Mouse (Mus musculus): ENCODE results near the gene Ctbs. TPM values are rescaled to one million over a fixed set of nuclear protein-coding genes. Genes with fewer than 3 reads are reported as not detected.

Gene Ctbs
- polyA plus RNA-seq, 1 experiment from 2014 or later: 16.7 TPM

DNA sequence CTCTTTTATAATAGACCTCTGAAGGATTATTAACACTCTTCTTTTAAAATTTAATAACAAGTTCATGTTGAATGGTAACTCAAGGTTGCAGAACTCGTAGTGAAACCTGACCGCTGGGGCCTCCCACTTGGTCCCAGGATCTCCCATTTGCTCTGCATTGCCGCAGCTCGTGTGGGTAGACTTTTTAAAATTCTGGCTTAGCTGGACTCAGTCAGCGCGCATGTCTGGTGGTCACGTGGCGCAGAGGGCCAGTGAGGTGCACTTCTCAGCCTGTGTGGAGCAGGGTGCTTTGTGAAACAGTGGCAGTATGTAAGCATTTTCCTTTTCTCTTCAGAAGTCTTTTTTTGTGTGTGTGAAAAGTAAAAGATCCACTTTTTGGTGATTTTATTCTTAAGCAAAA is 6.7 kb upstream of the Ctbs start:
- WGBS (ENCODE audit: missing documents): 95% methylated on average over 8 of the region's 8 CpGs
- no peak overlapping the region for H3K27ac ChIP-seq
- H3K4me3 ChIP-seq (ENCODE audit: inconsistent target): no peak overlapping the region
- no peaks in the 10 kb centered on the region for H3K79me2 ChIP-seq (ENCODE audit: inconsistent target)
- H3K36me3 ChIP-seq (ENCODE audit: inconsistent target): no peaks in the 10 kb centered on the region

GRCm38 (mm10) chr3:146443380-146443779 is 6.2 kb upstream of the Ctbs start:
- no peaks in the 10 kb centered on the region for H3K36me3 ChIP-seq (ENCODE audit: inconsistent target)
- WGBS (ENCODE audit: missing documents): 97% methylated on average over 7 of the region's 7 CpGs

DNA sequence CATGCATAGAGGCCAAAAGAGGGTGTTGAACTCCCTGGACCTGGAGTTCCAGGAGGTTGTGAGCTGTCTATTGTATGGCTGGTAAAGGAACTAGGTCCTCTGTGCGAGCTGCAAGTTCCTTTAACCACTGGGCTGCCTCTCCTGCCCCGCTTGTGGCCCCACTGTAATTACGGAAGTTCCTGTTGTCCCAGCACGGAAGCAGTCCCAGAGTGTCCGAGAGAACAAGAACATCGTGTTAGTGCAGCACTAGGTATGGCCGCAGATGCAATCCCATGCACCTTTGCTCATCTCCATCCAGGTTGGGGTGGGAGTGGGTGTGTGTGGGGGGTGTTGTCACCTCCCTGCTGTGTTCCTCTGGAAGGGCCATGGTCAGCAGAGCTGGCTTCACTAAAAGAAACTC is 4.7 kb upstream of the Ctbs start:
- peak overlapping the region; percentile 37 for H3K27ac ChIP-seq
- H3K36me3 ChIP-seq (ENCODE audit: inconsistent target): no peaks in the 10 kb centered on the region
- no peaks in the 10 kb centered on the region for H3K79me2 ChIP-seq (ENCODE audit: inconsistent target)
- no peak overlapping the region for H3K4me3 ChIP-seq (ENCODE audit: inconsistent target)
- 68% methylated on average over 7 of the region's 7 CpGs for WGBS (ENCODE audit: missing documents)

More at GRCm38 (mm10) chr3:146443380-146443779, 6.2 kb upstream of the Ctbs start:
- no peak overlapping the region for H3K4me3 ChIP-seq (ENCODE audit: inconsistent target)
- no peak overlapping the region for H3K27ac ChIP-seq
- H3K79me2 ChIP-seq (ENCODE audit: inconsistent target): no peaks in the 10 kb centered on the region

DNA sequence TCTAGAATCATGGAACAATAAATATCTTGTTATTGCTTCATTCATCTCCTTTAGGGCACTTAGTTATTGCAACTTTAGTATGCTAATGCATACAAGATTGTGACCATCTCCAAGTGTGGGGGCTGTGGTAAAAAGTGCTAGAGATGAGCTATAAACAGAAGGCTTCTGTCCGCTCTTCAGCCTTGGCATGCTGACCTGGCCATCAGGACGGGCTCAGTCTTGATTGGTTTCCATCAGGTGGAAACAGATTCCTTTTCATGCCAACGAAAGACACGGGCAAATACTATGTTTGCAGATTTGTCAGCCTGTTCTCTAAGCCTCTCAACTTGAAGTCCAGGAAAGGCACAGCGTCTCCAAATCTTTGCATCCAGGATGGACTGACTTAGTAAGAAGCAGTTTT is 2.4 kb upstream of the Ctbs start:
- Histone ChIP-seq H3K36me3 (ENCODE audit: inconsistent target) (no peaks in the 10 kb centered on the region), H3K79me2 (ENCODE audit: inconsistent target) (peaks cover 14% of the 10 kb centered on the region; the same call in 1 of the 2 replicates), H3K27ac (no peak overlapping the region), H3K4me3 (ENCODE audit: inconsistent target) (no peak overlapping the region)
- WGBS (ENCODE audit: missing documents): 92% methylated on average over 5 of the region's 5 CpGs

DNA sequence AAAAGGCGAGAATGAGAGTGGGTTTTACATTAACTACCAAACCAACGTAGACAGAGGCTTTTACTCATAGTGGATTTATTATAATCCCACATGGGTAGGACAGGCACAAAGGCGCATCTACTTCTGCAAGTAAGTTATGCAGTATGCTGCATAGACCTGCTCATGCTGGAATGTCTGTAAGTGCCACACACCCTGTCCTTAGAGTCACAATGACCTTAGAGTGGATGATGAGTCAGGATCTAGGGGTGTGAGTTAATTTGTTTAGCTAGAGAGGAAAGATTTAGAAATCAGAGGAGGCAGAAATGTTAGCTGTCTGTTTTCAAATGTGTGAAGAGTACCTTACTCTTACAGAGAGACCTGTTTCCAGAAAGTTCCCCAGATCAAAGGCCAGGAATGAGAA is 2.0 kb upstream of the Ctbs start:
- no peak overlapping the region for H3K4me3 ChIP-seq (ENCODE audit: inconsistent target)
- no peaks in the 10 kb centered on the region for H3K36me3 ChIP-seq (ENCODE audit: inconsistent target)
- H3K27ac ChIP-seq: no peak overlapping the region
- peaks cover 18% of the 10 kb centered on the region; the same call in 1 of the 2 replicates for H3K79me2 ChIP-seq (ENCODE audit: inconsistent target)
- 94% methylated on average over 3 of the region's 3 CpGs for WGBS (ENCODE audit: missing documents)

- H3K36me3 ChIP-seq (ENCODE audit: inconsistent target): no peaks in the 10 kb centered on the region
- H3K79me2 ChIP-seq (ENCODE audit: inconsistent target): peaks cover 20% of the 10 kb centered on the region; the same call in 1 of the 2 replicates
- no peak overlapping the region for H3K4me3 ChIP-seq (ENCODE audit: inconsistent target)
- WGBS (ENCODE audit: missing documents): 96% methylated on average over 10 of the region's 10 CpGs
- H3K27ac ChIP-seq: no peak overlapping the region
Observed at GRCm38 (mm10) chr3:146448372-146448771, 1.2 kb upstream of the Ctbs start.

DNA sequence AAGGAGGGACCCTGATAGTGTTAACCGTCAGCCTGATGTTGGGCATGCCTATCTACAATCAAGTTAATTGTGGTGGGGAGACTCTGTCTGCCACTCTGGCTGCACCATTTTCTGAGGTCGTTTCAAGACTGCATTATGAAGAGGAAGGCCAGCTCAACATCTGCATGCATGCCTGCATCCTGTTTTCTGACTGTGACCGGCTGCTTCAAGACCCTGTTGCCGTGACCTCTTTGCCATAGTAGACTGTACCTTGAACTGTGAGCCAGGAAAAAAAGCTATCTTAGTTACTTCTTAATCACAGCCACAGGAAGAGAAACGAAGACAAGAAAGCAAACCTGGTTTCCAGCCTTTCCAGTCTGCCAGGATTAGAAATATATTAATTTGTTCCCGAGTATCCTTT is 626 bp upstream of the Ctbs start:
- 75% methylated on average over 6 of the region's 6 CpGs for WGBS (ENCODE audit: missing documents)
- H3K27ac ChIP-seq: no peak overlapping the region
- H3K4me3 ChIP-seq (ENCODE audit: inconsistent target): no peak overlapping the region
- H3K79me2 ChIP-seq (ENCODE audit: inconsistent target): peaks cover 20% of the 10 kb centered on the region; the same call in 1 of the 2 replicates
- H3K36me3 ChIP-seq (ENCODE audit: inconsistent target): no peaks in the 10 kb centered on the region

- WGBS (ENCODE audit: missing documents): under 1% methylated on average over 28 of the region's 29 CpGs
- peaks cover 20% of the 10 kb centered on the region; the same call in 1 of the 2 replicates for H3K79me2 ChIP-seq (ENCODE audit: inconsistent target)
- peak overlapping the region; percentile 72 for H3K27ac ChIP-seq
- H3K36me3 ChIP-seq (ENCODE audit: inconsistent target): peaks cover 6% of the 10 kb centered on the region; the same call in 1 of the 2 replicates
- H3K4me3 ChIP-seq (ENCODE audit: inconsistent target): peak overlapping the region; percentile 46
Observed at GRCm38 (mm10) chr3:146450371-146450841, 811 bp downstream of the Ctbs start.

GRCm38 (mm10) chr3:146451375-146451774 is 1.8 kb downstream of the Ctbs start:
- Histone ChIP-seq H3K4me3 (ENCODE audit: inconsistent target) (no peak overlapping the region; the same call in 1 of the 2 replicates), H3K79me2 (ENCODE audit: inconsistent target) (peaks cover 20% of the 10 kb centered on the region; the same call in 1 of the 2 replicates), H3K36me3 (ENCODE audit: inconsistent target) (peaks cover 15% of the 10 kb centered on the region), H3K27ac (no peak overlapping the region)
- WGBS (ENCODE audit: missing documents): 88% methylated on average over 5 of the region's 5 CpGs

DNA sequence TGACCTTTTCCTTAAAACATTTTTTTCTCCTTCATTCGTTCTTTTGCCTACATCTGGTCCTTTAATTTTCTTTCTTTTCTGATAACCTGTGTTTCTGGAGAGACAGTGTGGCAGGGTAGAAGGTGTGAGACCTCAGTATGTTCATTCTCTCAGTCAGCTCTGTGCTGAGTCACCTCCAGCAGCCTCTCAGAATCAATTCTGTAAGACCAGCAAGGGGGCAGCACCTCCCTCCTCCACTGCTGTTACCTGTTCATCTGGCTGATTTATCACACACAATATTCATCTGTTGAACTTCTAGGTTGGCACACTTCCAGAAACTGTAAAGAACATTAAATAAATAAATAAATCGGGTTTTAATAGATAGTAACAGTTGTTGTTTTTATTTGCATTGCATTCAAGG is 13.3 kb downstream of the Ctbs start:
- WGBS (ENCODE audit: missing documents): 80% methylated on average over 2 of the region's 2 CpGs
- Histone ChIP-seq H3K27ac (no peak overlapping the region), H3K79me2 (ENCODE audit: inconsistent target) (no peaks in the 10 kb centered on the region), H3K4me3 (ENCODE audit: inconsistent target) (no peak overlapping the region), H3K36me3 (ENCODE audit: inconsistent target) (peaks cover 4% of the 10 kb centered on the region; the same call in 1 of the 2 replicates)

DNA sequence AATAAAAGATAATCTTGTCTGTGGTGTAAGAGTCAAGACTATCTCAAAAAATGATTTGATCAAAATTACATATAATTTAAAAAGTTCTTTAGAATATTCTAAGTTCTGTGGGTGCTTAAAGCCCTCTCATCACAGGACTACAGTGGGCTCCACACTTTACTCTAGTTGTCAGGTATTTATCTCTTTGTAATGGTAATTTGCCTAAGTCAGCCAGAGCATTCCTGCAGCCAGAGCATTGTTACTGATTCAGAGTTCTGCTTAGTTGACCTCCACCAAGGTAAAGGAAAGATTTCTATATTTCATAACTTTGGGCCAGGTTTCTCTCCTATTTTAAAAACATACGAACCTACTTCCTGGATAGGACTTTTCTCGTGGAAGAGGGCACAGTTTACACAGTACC is 19.6 kb downstream of the Ctbs start:
- Histone ChIP-seq H3K27ac (no peak overlapping the region), H3K79me2 (ENCODE audit: inconsistent target) (no peaks in the 10 kb centered on the region), H3K36me3 (ENCODE audit: inconsistent target) (no peaks in the 10 kb centered on the region), H3K4me3 (ENCODE audit: inconsistent target) (no peak overlapping the region)
- WGBS (ENCODE audit: missing documents): 96% methylated on average over 2 of the region's 2 CpGs

- Histone ChIP-seq H3K27ac (no peak overlapping the region), H3K36me3 (ENCODE audit: inconsistent target) (no peaks in the 10 kb centered on the region), H3K4me3 (ENCODE audit: inconsistent target) (no peak overlapping the region), H3K79me2 (ENCODE audit: inconsistent target) (no peaks in the 10 kb centered on the region)
- 97% methylated on average over 4 of the region's 4 CpGs for WGBS (ENCODE audit: missing documents)
Observed at GRCm38 (mm10) chr3:146472657-146473056, 23.1 kb downstream of the Ctbs start.

- Histone ChIP-seq H3K4me3 (ENCODE audit: inconsistent target) (no peak overlapping the region), H3K27ac (no peak overlapping the region), H3K79me2 (ENCODE audit: inconsistent target) (no peaks in the 10 kb centered on the region), H3K36me3 (ENCODE audit: inconsistent target) (no peaks in the 10 kb centered on the region)
Observed at GRCm38 (mm10) chr3:146473741-146474140, 24.1 kb downstream of the Ctbs start.

GRCm38 (mm10) chr3:146474428-146474827 is 24.8 kb downstream of the Ctbs start:
- no peak overlapping the region for H3K4me3 ChIP-seq (ENCODE audit: inconsistent target)
- 87% methylated on average over 3 of the region's 3 CpGs for WGBS (ENCODE audit: missing documents)
- no peaks in the 10 kb centered on the region for H3K36me3 ChIP-seq (ENCODE audit: inconsistent target)
- H3K79me2 ChIP-seq (ENCODE audit: inconsistent target): no peaks in the 10 kb centered on the region
- no peak overlapping the region for H3K27ac ChIP-seq

DNA sequence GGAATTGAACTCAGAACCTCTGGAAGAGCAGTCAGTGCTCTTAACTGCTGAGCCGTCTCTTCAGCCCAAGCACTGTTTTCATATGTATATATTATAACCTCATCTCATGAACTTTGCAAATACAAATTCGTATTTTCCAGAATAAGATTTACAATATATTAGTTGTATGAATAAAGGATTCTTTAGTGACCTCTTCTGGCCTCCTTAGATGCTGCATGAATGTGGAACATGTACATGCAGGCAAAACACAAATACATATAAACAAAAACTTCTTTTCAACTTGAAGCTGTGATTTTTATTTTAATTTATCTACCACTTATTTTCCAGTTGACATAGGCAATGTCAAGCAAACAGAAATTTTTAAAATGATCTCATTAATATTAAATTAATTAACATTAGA is 32.4 kb downstream of the Ctbs start:
- no peaks in the 10 kb centered on the region for H3K36me3 ChIP-seq (ENCODE audit: inconsistent target)
- no peaks in the 10 kb centered on the region for H3K79me2 ChIP-seq (ENCODE audit: inconsistent target)
- H3K27ac ChIP-seq: no peak overlapping the region
- no peak overlapping the region for H3K4me3 ChIP-seq (ENCODE audit: inconsistent target)
- 73% methylated on average over 2 of the region's 2 CpGs for WGBS (ENCODE audit: missing documents)

GRCm38 (mm10) chr3:146486464-146486863 is 36.9 kb downstream of the Ctbs start:
- H3K79me2 ChIP-seq (ENCODE audit: inconsistent target): no peaks in the 10 kb centered on the region
- 97% methylated on average over 4 of the region's 4 CpGs for WGBS (ENCODE audit: missing documents)
- H3K36me3 ChIP-seq (ENCODE audit: inconsistent target): no peaks in the 10 kb centered on the region
- no peak overlapping the region for H3K4me3 ChIP-seq (ENCODE audit: inconsistent target)
- no peak overlapping the region for H3K27ac ChIP-seq
